11 mouse cellular contexts compared by ENCODE assay signal in the genomic region with DNA sequence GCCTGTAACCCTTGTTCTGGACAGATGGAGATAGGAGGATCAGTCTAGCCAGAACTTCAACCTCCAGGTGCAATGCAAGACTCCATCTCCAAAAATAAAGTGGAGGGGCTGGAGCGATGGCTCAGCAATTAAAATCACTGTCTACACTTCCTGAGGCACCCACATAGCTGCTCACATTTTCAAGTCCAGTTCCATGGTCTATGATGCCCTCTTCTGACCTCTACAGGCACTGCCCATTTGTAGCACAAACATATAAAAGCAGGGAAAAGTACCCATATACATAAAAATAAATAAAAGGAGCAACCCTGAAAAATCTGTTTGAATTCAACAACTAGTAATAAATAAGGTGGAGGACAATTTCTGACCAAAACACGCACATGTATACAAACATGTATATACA. TPM values are rescaled to one million over a fixed set of nuclear protein-coding genes. Genes with fewer than 3 reads are reported as not detected.
DNase-seq lines count a peak whose midpoint lies in the region; ATAC-seq and TF ChIP-seq lines count a peak whose summit lies in the region.
"Had no signal": no experiment of that assay in that cellular context is flagged by ENCODE, and none has a peak within 500 bp of the region (broad histone marks: within the 10 kb centered on the region; RNA-seq: fewer than 3 reads in every experiment).

No protein-coding gene starts in this region.

- no peak for ATAC-seq in forebrain, postnatal 0 days
- ATAC-seq in forebrain, embryonic 16.5 days = no peak

- DNase-seq in forebrain, postnatal 0 days = no peak
- peak; percentile 10 for DNase-seq in lung, postnatal 36 days
- no peak for DNase-seq in lung, postnatal 25 days (ENCODE audit: low spot score)
- DNase-seq in brain, embryonic 14.5 days (ENCODE audit: low read depth) = peak; percentile 27
- DNase-seq in retina, postnatal 7 days (ENCODE audit: low read depth, low spot score) = peak; percentile 13
- no peak for DNase-seq in c-Kit-positive CD71-positive TER-119-positive erythroid progenitor cells, embryonic 14.5 days (ENCODE audit: low spot score)
- no peak for DNase-seq in urinary bladder, postnatal 10 days (ENCODE audit: low spot score)
- DNase-seq: kidney, postnatal 14 days had no signal

- H3K27ac ChIP-seq in forebrain, postnatal 0 days (ENCODE audit: low read depth, low read length) = no peak overlapping the region
- no peak overlapping the region for H3K27ac ChIP-seq in forebrain, embryonic 16.5 days (ENCODE audit: low read length)
- H3K27ac ChIP-seq: limb, embryonic 13.5 days had no signal

- H3K4me3 ChIP-seq in forebrain, postnatal 0 days (ENCODE audit: low read depth, low read length) = no peak overlapping the region
- no peak overlapping the region for H3K4me3 ChIP-seq in forebrain, embryonic 16.5 days (replicated peaks; ENCODE audit: low read length)
- H3K4me3 ChIP-seq: erythroblast, embryonic 14.5 days; limb, embryonic 13.5 days had no signal

- no peaks in the 10 kb centered on the region for H3K4me1 ChIP-seq in forebrain, postnatal 0 days (ENCODE audit: insufficient read depth)
- H3K4me1 ChIP-seq in forebrain, embryonic 16.5 days (replicated peaks; ENCODE audit: control insufficient read depth, insufficient read depth, low read length) = no peaks in the 10 kb centered on the region

- H3K9me3 ChIP-seq in forebrain, postnatal 0 days (ENCODE audit: low read length) = no peaks in the 10 kb centered on the region
- H3K9me3 ChIP-seq in forebrain, embryonic 16.5 days (ENCODE audit: control insufficient read depth, low read length) = no peaks in the 10 kb centered on the region
- H3K9me3 ChIP-seq: limb, embryonic 13.5 days had no signal

- no peak overlapping the region for H3K9ac ChIP-seq in forebrain, postnatal 0 days
- H3K9ac ChIP-seq in forebrain, embryonic 16.5 days (replicated peaks; ENCODE audit: low read depth, low read length) = no peak overlapping the region
- H3K9ac ChIP-seq: limb, embryonic 13.5 days had no signal

- no peaks in the 10 kb centered on the region for H3K27me3 ChIP-seq in forebrain, postnatal 0 days (ENCODE audit: insufficient read depth, low read length)
- H3K27me3 ChIP-seq in forebrain, embryonic 16.5 days (replicated peaks; ENCODE audit: control insufficient read depth, insufficient read depth, low read length) = no peaks in the 10 kb centered on the region
- H3K27me3 ChIP-seq: limb, embryonic 13.5 days had no signal

- no peaks in the 10 kb centered on the region for H3K36me3 ChIP-seq in forebrain, postnatal 0 days (ENCODE audit: insufficient read depth)
- H3K36me3 ChIP-seq in forebrain, embryonic 16.5 days (ENCODE audit: control insufficient read depth, insufficient read depth) = no peaks in the 10 kb centered on the region
- H3K36me3 ChIP-seq: limb, embryonic 13.5 days had no signal

- peak; percentile 18; the same call in 1 of the 2 replicates for TF ChIP-seq CTCF in forebrain, postnatal 0 days (IDR thresholded peaks at IDR 0.05; ENCODE audit: low read depth)
- no peak for TF ChIP-seq CTCF in brain, embryonic 14.5 days (IDR thresholded peaks at IDR 0.05; ENCODE audit: borderline replicate concordance, extremely low read depth, insufficient read depth, insufficient read length)

- WGBS in forebrain, postnatal 0 days = 79% methylated on average over 2 of the region's 2 CpGs
- WGBS in forebrain, embryonic 16.5 days = 83% methylated on average over 2 of the region's 2 CpGs

- TF ChIP-seq POLR2A in brain, embryonic 14.5 days (IDR thresholded peaks at IDR 0.05; ENCODE audit: borderline replicate concordance, extremely low read depth, insufficient read depth, insufficient read length, poor library complexity, severe bottlenecking) = no peak

- no peak overlapping the region for H3K4me2 ChIP-seq in forebrain, postnatal 0 days (ENCODE audit: low read depth)
- no peak overlapping the region for H3K4me2 ChIP-seq in forebrain, embryonic 16.5 days (ENCODE audit: low read length)
- H3K4me2 ChIP-seq: limb, embryonic 13.5 days had no signal

RNA-seq across cellular contexts. Expression of a gene that starts 39.1 kb away (rescaled TPM):
- total RNA-seq in forebrain, postnatal 0 days (2014; rRNA removed) = 11.0 and 11.5 TPM in 2 replicates
- 2.0 and 2.9 TPM in 2 replicates for polyA plus RNA-seq in forebrain, postnatal 0 days (2015; fragmentation: Nextera tagmentation; extraction: Ambion mirVana)
- polyA plus RNA-seq in forebrain, embryonic 16.5 days (2015; fragmentation: Nextera tagmentation; extraction: Ambion mirVana) = 2.1 and 3.3 TPM in 2 replicates
- polyA plus RNA-seq in brain, embryonic 14.5 days (2012; rRNA removed) = 5.9 and 8.4 TPM in 2 replicates

Comparison
In these comparisons a context has a peak if more than half of its experiments do, and no peak if none do; other contexts are left out.
1. DNase-seq: peak in lung, postnatal 36 days (single experiment), brain, embryonic 14.5 days (single experiment) and retina, postnatal 7 days (single experiment); none in forebrain, postnatal 0 days (single experiment), lung, postnatal 25 days (single experiment), c-Kit-positive CD71-positive TER-119-positive erythroid progenitor cells, embryonic 14.5 days (single experiment) and urinary bladder, postnatal 10 days (single experiment).